Mouse (Mus musculus): ENCODE measurements at regions not wholly inside any gene's neighbourhood (a gene's known extent, or its start where the extent isn't known, plus 50 kb on each side); places are given as distances from the start of the nearest gene placed in this dataset.

GRCm38 (mm10) chr9:62590407-62591195, 53.8 kb upstream of the Coro2b start:
- Histone ChIP-seq H3K9me3 (ENCODE audit: control insufficient read depth, low read length) (no peaks in the 10 kb centered on the region), H3K27me3 (ENCODE audit: control insufficient read depth, insufficient read depth, low read length) (no peaks in the 10 kb centered on the region), H3K4me2 (replicated peaks; ENCODE audit: low read depth, low read length) (no peak overlapping the region), H3K36me3 (ENCODE audit: control insufficient read depth, insufficient read depth, low read length) (no peaks in the 10 kb centered on the region), H3K9ac (ENCODE audit: low read depth, low read length) (no peak overlapping the region), H3K27ac (ENCODE audit: low read depth, low read length) (no peak overlapping the region), H3K4me1 (replicated peaks; ENCODE audit: control insufficient read depth, insufficient read depth, low read length) (no peaks in the 10 kb centered on the region), H3K4me3 (ENCODE audit: low read depth, low read length) (no peak overlapping the region)
- DNase-seq (ENCODE audit: low spot score) (no peak), ATAC-seq (ENCODE audit: low FRiP score) (no peak)
- 85% methylated on average over 17 of the region's 17 CpGs for WGBS

DNA sequence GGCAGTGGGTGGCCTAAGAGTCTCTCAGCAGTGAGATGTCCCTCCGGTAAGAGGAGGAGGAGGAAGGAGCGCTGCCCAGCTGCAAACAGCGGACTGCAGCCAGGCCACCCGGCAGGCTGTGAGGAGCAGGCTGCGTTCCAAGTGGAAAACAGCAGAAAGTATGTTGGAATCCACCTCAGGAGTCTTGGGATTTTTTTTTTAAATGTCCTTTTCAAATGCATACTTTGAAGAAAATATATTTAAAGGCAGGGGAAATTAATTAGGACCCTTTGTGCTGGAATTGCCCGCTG, 54.3 kb upstream of the Coro2b start:
- ATAC-seq (ENCODE audit: low FRiP score) = no peak
- DNase-seq (ENCODE audit: low spot score) = no peak
- H3K4me3 ChIP-seq (ENCODE audit: low read depth, low read length) = no peak overlapping the region
- no peaks in the 10 kb centered on the region for H3K36me3 ChIP-seq (ENCODE audit: control insufficient read depth, insufficient read depth, low read length)
- no peaks in the 10 kb centered on the region for H3K4me1 ChIP-seq (replicated peaks; ENCODE audit: control insufficient read depth, insufficient read depth, low read length)
- H3K4me2 ChIP-seq (replicated peaks; ENCODE audit: low read depth, low read length) = no peak overlapping the region
- no peaks in the 10 kb centered on the region for H3K9me3 ChIP-seq (ENCODE audit: control insufficient read depth, low read length)
- 84% methylated on average over 6 of the region's 6 CpGs for WGBS
- no peaks in the 10 kb centered on the region for H3K27me3 ChIP-seq (ENCODE audit: control insufficient read depth, insufficient read depth, low read length)
- H3K9ac ChIP-seq (ENCODE audit: low read depth, low read length) = no peak overlapping the region
- H3K27ac ChIP-seq (ENCODE audit: low read depth, low read length) = no peak overlapping the region

DNA sequence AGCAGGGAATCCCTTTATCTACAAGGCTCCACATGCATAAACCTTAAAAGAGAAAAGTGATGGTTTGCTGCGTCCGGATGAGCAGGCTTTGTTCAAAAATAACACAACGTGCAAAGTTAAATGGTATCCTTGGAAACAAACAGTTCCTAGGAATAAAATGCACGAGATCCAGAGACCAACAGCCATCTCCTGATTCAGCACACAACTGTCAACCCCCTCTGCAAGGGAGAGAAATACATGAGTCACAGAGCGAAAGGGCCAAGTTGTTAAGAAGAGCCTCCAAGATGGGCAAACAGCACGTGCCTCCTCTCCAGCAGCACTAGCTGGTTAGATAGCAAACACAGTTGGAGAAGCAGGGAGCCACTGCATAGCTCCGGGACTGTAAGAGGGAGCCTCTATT, 61.2 kb upstream of the Coro2b start:
- H3K4me1 ChIP-seq (replicated peaks; ENCODE audit: control insufficient read depth, insufficient read depth, low read length) = no peaks in the 10 kb centered on the region
- 76% methylated on average over 7 of the region's 7 CpGs for WGBS
- DNase-seq (ENCODE audit: low spot score) (no peak), ATAC-seq (ENCODE audit: low FRiP score) (no peak)
- H3K4me3 ChIP-seq (ENCODE audit: low read depth, low read length) = no peak overlapping the region
- H3K27me3 ChIP-seq (ENCODE audit: control insufficient read depth, insufficient read depth, low read length) = no peaks in the 10 kb centered on the region
- no peaks in the 10 kb centered on the region for H3K9me3 ChIP-seq (ENCODE audit: control insufficient read depth, low read length)
- no peak overlapping the region for H3K4me2 ChIP-seq (replicated peaks; ENCODE audit: low read depth, low read length)
- H3K27ac ChIP-seq (ENCODE audit: low read depth, low read length) = no peak overlapping the region
- no peak overlapping the region for H3K9ac ChIP-seq (ENCODE audit: low read depth, low read length)
- H3K36me3 ChIP-seq (ENCODE audit: control insufficient read depth, insufficient read depth, low read length) = no peaks in the 10 kb centered on the region

GRCm38 (mm10) chr9:62598956-62599355, 62.1 kb upstream of the Coro2b start:
- no peak for ATAC-seq (ENCODE audit: low FRiP score)
- H3K36me3 ChIP-seq (ENCODE audit: control insufficient read depth, insufficient read depth, low read length) = no peaks in the 10 kb centered on the region
- DNase-seq (ENCODE audit: low spot score) = no peak
- no peaks in the 10 kb centered on the region for H3K4me1 ChIP-seq (replicated peaks; ENCODE audit: control insufficient read depth, insufficient read depth, low read length)
- H3K9me3 ChIP-seq (ENCODE audit: control insufficient read depth, low read length) = no peaks in the 10 kb centered on the region
- H3K9ac ChIP-seq (ENCODE audit: low read depth, low read length) = no peak overlapping the region
- no peak overlapping the region for H3K27ac ChIP-seq (ENCODE audit: low read depth, low read length)
- 94% methylated on average over 5 of the region's 5 CpGs for WGBS
- no peak overlapping the region for H3K4me3 ChIP-seq (ENCODE audit: low read depth, low read length)
- H3K4me2 ChIP-seq (replicated peaks; ENCODE audit: low read depth, low read length) = no peak overlapping the region
- H3K27me3 ChIP-seq (ENCODE audit: control insufficient read depth, insufficient read depth, low read length) = no peaks in the 10 kb centered on the region

GRCm38 (mm10) chr9:62610526-62610925, 67.1 kb upstream of the Itga11 start:
- no peak for DNase-seq (ENCODE audit: low spot score)
- 79% methylated on average over 2 of the region's 2 CpGs for WGBS
- H3K36me3 ChIP-seq (ENCODE audit: control insufficient read depth, insufficient read depth, low read length) = no peaks in the 10 kb centered on the region
- H3K4me1 ChIP-seq (replicated peaks; ENCODE audit: control insufficient read depth, insufficient read depth, low read length) = no peaks in the 10 kb centered on the region
- no peak overlapping the region for H3K4me2 ChIP-seq (replicated peaks; ENCODE audit: low read depth, low read length)
- ATAC-seq (ENCODE audit: low FRiP score) = no peak
- H3K27ac ChIP-seq (ENCODE audit: low read depth, low read length) = no peak overlapping the region
- no peaks in the 10 kb centered on the region for H3K27me3 ChIP-seq (ENCODE audit: control insufficient read depth, insufficient read depth, low read length)
- H3K4me3 ChIP-seq (ENCODE audit: low read depth, low read length) = no peak overlapping the region
- H3K9ac ChIP-seq (ENCODE audit: low read depth, low read length) = no peak overlapping the region
- H3K9me3 ChIP-seq (ENCODE audit: control insufficient read depth, low read length) = no peaks in the 10 kb centered on the region

GRCm38 (mm10) chr9:62611452-62611851, 66.2 kb upstream of the Itga11 start:
- DNase-seq (ENCODE audit: low spot score) (no peak), ATAC-seq (ENCODE audit: low FRiP score) (no peak)
- H3K4me3 ChIP-seq (ENCODE audit: low read depth, low read length) = no peak overlapping the region
- no peaks in the 10 kb centered on the region for H3K36me3 ChIP-seq (ENCODE audit: control insufficient read depth, insufficient read depth, low read length)
- H3K27ac ChIP-seq (ENCODE audit: low read depth, low read length) = no peak overlapping the region
- 72% methylated on average over 2 of the region's 2 CpGs for WGBS
- H3K9ac ChIP-seq (ENCODE audit: low read depth, low read length) = no peak overlapping the region
- H3K4me1 ChIP-seq (replicated peaks; ENCODE audit: control insufficient read depth, insufficient read depth, low read length) = no peaks in the 10 kb centered on the region
- H3K4me2 ChIP-seq (replicated peaks; ENCODE audit: low read depth, low read length) = no peak overlapping the region
- H3K9me3 ChIP-seq (ENCODE audit: control insufficient read depth, low read length) = no peaks in the 10 kb centered on the region
- H3K27me3 ChIP-seq (ENCODE audit: control insufficient read depth, insufficient read depth, low read length) = no peaks in the 10 kb centered on the region

GRCm38 (mm10) chr9:62613053-62613452, 64.6 kb upstream of the Itga11 start:
- DNase-seq (ENCODE audit: low spot score) = peak; percentile 18

DNA sequence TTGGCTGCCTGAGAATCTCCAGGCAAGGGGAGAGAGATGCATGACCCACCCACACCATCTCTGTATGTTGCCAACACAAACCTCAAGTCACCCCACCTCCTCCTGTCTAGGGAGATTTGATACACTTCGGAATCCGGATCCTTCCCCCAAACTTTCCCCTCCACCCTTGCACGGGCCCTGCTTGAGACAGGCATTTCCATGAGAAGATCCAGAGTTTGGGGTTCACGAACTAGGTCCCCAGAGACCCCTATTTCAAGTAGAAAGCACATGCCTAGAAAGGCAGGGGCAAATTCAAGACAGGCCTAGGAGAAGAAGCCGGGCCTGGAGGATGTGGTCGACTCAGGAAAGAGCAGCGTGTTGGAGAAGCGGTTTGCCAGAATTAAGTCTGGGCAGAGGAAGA, 63.8 kb upstream of the Itga11 start:
- WGBS = 90% methylated on average over 8 of the region's 8 CpGs
- Histone ChIP-seq H3K27ac (ENCODE audit: low read depth, low read length) (0 out of 2 replicates have a peak overlapping the region, but pooled peaks have one; percentile 27), H3K4me1 (replicated peaks; ENCODE audit: control insufficient read depth, insufficient read depth, low read length) (no peaks in the 10 kb centered on the region), H3K9ac (ENCODE audit: low read depth, low read length) (no peak overlapping the region), H3K4me2 (replicated peaks; ENCODE audit: low read depth, low read length) (no peak overlapping the region), H3K4me3 (ENCODE audit: low read depth, low read length) (no peak overlapping the region), H3K9me3 (ENCODE audit: control insufficient read depth, low read length) (no peaks in the 10 kb centered on the region), H3K27me3 (ENCODE audit: control insufficient read depth, insufficient read depth, low read length) (no peaks in the 10 kb centered on the region), H3K36me3 (ENCODE audit: control insufficient read depth, insufficient read depth, low read length) (no peaks in the 10 kb centered on the region)
- no peak for DNase-seq (ENCODE audit: low spot score)
- ATAC-seq (ENCODE audit: low FRiP score) = no peak

More at GRCm38 (mm10) chr9:62613053-62613452, 64.6 kb upstream of the Itga11 start:
- Histone ChIP-seq H3K36me3 (ENCODE audit: control insufficient read depth, insufficient read depth, low read length) (no peaks in the 10 kb centered on the region), H3K4me1 (replicated peaks; ENCODE audit: control insufficient read depth, insufficient read depth, low read length) (no peaks in the 10 kb centered on the region), H3K4me3 (ENCODE audit: low read depth, low read length) (no peak overlapping the region), H3K9ac (ENCODE audit: low read depth, low read length) (no peak overlapping the region), H3K4me2 (replicated peaks; ENCODE audit: low read depth, low read length) (no peak overlapping the region), H3K27ac (ENCODE audit: low read depth, low read length) (peak overlapping the region; percentile 27; the same call in 1 of the 2 replicates), H3K27me3 (ENCODE audit: control insufficient read depth, insufficient read depth, low read length) (no peaks in the 10 kb centered on the region), H3K9me3 (ENCODE audit: control insufficient read depth, low read length) (no peaks in the 10 kb centered on the region)
- 23% methylated on average over 2 of the region's 2 CpGs for WGBS
- no peak for ATAC-seq (ENCODE audit: low FRiP score)

DNA sequence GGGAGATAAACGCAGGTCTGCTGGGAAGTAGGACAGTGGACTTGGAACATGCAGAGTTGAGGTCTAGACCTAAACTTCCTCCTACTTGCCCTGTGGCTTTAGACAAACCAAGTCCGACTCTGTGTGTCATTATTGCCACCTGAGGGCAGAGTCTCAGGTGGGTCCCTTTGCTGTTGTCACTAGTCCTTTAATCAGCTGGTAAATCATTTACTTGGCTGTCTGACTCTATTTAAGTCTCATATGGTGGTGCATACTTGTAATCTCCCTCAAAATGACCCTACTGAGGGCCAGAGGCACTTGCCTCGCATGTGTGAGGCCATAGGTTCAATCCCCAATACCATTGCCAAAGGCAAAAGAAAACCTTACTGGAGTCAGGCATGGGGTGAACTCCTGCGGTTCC, 62.7 kb upstream of the Itga11 start:
- ATAC-seq (ENCODE audit: low FRiP score) (no peak), DNase-seq (ENCODE audit: low spot score) (no peak)
- H3K4me1 ChIP-seq (replicated peaks; ENCODE audit: control insufficient read depth, insufficient read depth, low read length) = no peaks in the 10 kb centered on the region
- no peaks in the 10 kb centered on the region for H3K27me3 ChIP-seq (ENCODE audit: control insufficient read depth, insufficient read depth, low read length)
- no peak overlapping the region for H3K9ac ChIP-seq (ENCODE audit: low read depth, low read length)
- WGBS = 84% methylated on average over 4 of the region's 4 CpGs
- H3K4me2 ChIP-seq (replicated peaks; ENCODE audit: low read depth, low read length) = no peak overlapping the region
- H3K27ac ChIP-seq (ENCODE audit: low read depth, low read length) = no peak overlapping the region
- no peaks in the 10 kb centered on the region for H3K36me3 ChIP-seq (ENCODE audit: control insufficient read depth, insufficient read depth, low read length)
- H3K9me3 ChIP-seq (ENCODE audit: control insufficient read depth, low read length) = no peaks in the 10 kb centered on the region
- H3K4me3 ChIP-seq (ENCODE audit: low read depth, low read length) = no peak overlapping the region

All from hindbrain, embryonic 11.5 days (tissue).